Mouse (Mus musculus) urinary bladder, postnatal 4 days (tissue): ENCODE data around the gene Tmem238l.
A peak's percentile ranks its signal among the peaks of the same experiment; 100 is the strongest.

Source experiments
- DNase-seq, 2 experiments: peaks; one replicate each; pipeline ENCODE4 v3.0.0; 2021 to 2022; ENCODE audit warnings: low spot score in 2 of 2

Tmem238l gene

DNA sequence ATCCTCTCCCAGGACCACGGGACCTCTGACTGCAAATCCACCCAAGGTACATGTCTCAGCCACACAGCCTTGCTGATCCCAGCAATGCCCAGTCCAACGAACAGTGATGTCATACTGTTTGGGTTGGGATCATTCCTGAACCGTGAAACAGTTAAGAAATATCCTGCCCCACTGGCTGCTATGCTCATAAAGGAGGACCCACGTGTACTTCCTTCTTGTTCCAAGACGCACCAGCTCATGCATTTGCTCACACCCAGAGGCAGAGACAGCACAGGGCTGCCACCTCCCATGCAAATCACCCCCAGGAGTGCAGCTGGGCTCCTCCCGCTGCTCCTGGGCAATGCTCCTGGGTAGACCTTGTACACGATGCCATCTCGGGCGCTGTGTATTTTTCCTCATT, at the start of gene Tmem238l:
Tmem238l (plus strand) TSS at position 336 of the 400 bp plus-strand sequence.
- DNase-seq, result no peak

DNA sequence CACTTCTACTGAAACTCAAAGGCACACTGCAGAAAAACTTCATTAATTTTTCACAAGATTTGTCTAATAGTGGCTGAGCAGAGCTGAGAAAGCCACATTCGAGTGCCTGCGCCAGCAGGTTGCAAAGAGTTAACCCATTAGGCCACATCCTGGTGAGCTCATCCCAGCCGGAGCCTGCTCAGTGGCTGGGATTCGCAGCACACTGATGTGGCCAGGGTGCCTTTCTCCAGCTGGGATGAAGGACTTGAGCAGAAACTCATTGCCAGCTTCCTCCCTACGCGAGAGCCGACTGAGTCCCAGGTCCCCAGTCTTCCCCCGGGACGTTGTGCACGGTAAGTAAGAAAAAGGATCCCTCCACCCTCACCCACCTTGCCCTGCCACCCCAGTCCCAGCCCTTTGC, 44.6 kb upstream of the Tmem238l start, which contains the start of gene Pirt:
Pirt (plus strand) TSS at position 171 of the 400 bp plus-strand sequence.
- no peak for DNase-seq

DNA sequence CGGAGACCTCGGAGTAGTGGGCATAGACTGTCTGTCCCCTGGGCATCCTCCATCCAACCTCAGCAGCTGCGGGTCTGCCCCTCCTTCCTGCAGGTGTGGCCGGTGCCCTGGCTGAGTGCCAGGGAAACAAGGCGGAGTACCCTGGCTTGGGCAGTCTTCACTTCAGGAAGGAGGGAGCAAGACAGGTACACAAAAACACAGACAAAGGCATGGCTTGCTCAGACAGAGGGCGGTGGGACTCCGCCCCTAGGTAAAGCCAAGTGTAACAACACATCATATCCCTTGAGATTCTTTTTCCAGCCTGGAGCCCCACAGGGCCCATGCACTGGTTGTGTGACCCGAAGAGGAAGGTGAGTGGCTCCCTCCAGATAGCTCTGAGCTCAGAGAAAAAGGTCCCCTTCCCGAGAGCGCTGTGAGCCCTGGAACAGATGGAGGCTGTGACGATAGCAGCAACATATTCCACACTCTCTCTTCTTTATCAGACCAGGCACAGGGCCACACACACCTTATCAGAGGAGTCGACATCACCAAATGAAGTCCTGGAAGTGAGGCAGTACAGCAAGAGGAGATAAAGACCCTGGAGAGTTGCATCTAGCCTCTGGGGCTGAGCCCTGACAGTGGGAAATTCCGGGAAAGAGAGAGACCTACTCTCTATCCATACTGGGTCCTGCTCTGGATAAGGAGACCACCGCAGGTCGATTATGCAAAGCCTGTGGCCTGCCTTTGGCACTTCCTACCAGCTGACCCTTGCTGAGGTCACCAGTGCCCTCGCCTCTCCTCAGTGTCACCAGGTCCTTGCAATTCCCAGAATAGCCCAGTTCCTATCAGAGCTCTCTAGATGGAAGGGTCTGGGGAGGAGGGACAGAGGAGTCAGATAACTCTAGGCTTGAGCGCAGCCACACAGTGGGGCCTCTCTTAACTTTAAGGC, 43.6 kb upstream of the Tmem238l start:
- DNase-seq, result peak in 1 of 2 experiments; percentile 22

DNA sequence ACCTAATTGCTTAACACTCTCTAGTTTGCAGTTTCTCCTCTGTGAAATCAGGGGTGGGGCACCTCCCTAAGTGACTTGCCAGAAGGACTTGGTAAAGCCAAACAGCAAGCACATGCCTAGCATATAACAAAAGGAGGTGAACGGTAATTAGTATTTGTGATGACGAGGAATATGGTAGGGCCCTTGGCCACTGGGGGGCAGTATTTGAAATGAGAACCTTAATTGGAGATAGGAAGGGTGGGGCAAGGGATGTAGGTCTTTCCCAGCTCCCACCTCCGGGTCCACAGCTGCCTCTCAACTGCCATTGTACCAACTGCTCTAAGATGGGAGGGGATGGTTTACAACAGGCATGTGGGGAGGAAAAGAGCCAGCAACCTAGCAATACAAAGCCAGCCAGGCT, 42.2 kb upstream of the Tmem238l start:
- no peak for DNase-seq

DNA sequence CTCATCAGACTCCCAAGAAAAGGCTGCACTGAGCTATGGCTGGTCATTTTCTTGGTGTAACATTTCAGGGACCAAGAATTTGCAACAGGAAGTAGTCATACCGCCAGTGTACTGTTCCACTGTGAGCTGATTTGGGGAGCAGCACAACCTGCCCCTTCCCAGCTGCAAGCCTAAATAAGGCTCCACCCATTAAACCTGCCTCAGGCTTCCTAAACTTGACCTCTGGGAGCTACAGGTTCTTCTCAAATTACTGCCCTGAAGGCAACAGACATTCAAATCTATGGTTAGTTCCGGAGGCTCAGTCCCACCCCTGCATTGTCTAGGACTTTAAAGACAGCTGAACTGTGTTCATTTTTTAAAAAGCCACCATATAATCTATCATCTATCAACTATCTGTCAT, 36.4 kb upstream of the Tmem238l start:
- no peak for DNase-seq

DNA sequence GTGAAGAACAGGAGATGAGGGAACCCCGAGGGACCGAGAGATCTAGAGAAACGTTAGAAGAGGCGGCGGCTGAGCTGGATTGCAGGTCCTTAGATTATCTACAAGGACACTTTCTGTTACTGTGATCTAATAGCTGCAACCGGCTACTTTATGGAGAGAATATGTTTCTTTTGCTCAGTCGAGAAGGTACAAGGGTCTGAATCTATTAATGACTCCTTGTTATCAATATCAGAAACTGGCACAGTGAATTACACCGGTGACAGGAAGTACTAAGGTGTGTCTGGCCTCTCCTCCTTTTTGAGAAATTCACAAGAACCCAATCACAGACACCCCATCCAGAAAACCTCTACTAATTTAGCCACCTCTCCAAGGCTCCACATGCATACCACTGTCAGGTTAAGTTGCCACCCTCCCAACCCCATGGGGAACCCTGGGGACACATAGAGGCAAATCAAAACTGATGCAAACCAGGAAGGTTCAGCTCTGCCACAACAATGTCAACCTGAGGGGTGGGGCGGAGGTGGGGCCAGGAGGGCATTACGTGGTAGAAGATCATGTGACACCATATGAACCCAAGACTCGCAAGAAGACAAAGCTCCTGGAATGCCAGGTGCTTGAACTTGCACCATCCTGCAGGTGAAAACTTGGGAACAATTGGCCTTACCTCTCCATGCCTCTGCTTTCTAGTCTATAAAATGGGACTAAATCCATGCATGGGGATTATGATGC, 32.2 kb upstream of the Tmem238l start:
- no peak for DNase-seq

DNA sequence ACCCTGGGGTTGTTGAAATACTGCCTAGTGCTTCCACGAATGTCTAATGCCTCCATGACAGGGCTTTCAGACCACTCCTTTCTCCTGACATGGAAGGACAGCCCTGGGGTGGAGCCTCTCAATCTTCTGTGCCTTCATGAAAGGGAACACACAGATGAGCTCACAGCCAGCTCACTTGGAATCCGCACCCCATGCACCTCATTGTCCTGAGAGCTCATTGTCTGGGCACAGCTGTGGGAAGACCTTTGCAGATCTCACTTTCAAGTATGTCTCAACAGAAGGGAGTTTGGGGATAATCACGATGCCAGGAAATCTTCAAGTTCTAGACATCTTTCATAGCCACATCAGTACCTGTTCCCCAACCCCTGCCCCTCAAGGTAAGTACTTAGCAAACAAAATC, 28.1 kb upstream of the Tmem238l start:
- DNase-seq, result no peak

DNA sequence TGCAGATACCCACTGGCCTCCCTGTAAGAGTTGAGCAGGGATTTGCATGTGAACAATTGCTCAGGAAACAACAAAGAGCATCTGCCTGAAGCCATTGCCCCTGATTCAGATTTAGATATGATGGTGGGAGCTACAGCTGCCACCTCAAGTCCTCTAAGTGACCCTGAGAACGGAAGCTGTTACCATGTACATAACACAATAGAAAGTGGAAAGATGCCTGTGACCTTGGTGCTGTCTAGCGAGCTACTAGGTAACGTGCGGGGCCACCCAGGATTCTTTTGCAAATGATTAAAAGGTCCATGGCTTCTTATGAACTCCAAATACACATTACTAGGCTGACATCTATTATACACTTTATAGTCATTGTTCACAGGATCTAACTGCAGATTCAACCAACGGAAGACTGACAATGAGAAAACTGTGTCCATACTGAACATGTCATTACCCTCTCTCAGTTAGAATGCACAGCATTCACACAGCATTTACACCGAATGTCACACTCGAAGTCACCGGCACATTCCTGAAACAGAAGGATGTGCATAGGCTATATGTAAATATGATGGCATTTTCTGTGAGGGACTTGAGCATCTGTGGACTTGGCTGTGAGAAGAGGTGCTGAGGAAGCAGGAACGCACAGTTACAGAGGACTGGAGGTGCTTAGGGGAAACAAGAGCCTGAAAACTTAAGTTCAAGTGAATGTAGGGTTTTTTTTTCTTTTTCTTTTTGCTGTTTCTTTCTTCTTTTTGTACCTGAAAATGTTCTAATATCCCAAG, 23.4 kb upstream of the Tmem238l start:
- DNase-seq, result no peak

DNA sequence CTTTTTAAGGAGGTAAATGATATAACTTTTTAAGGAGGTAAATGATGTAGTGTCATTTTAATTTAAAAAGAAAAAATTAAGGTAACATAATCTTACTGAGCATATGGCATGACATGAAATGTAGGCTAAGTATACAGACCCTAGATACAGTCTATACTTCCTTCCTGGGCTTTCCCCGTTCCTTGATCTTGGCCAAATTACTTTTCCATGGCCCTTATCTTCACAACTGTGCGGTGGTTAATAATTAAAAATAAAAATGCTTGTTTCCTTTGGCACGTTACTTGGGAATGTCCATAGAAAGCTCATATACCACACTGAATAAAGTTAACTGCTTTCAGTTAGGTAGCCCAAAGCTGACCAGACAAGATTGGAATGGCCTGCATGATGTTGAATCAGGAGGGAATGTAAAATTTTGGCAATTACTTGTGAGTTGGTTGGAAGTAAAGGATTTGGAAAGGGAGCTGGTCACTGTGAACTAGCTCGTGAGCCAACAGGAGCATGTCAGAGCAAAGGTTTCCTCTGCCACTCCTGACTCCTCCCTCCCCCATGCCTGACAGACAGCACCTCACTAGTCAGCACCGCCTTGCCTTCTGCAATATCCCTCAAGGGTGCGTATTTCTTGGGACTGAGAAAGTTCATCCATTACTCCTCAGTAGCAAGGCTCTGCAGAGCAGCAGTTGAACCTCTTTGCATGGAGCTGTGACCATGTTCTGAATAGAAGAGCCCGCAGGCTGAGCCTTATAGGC, 21.8 kb upstream of the Tmem238l start:
- no peak for DNase-seq

DNA sequence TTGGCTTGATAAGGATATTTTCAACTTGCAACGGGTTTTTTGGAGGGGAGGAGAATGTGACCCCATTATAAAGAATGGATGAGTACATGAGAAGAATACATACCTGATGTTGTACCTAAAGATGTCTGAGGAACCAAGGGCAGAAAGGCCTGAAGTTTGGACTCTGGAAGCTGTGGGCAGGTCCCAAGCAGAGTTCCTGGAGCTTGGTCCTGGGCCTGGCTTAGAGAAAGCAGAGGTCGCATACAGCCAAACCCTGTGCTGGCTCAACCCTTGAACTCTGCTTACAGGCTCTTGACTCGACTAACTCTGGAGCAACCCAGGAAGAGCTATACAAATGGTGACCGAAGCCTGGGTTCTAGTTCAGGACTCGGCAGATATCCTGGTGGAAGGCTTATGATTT, 14.4 kb upstream of the Tmem238l start:
- DNase-seq, result no peak

DNA sequence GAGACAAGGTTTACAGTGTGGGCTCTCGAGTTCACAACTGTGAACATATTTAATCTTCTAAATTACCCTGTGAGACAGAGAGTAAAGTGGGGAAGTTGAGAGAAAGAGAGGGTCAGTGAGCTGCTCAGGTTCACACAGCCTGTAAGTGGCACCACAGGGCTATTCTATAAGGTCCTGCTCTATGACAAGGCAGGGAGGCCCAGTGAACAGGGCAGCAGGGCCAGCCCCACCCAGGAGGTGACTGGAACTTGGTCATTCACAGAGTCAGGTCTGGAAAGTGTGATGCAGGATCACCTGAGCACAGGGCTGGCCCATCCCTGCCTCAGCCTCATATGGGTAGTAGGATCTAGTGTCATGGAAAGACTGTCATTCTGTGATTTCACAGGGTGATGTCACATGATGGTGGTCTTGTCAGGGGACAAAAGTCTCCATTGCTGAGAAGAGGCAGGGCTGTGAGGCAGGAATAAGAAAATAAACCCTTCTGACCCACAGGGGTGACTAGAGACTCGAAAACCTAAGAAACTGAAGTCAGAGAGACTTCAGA, 11.1 kb upstream of the Tmem238l start:
- DNase-seq, result no peak

DNA sequence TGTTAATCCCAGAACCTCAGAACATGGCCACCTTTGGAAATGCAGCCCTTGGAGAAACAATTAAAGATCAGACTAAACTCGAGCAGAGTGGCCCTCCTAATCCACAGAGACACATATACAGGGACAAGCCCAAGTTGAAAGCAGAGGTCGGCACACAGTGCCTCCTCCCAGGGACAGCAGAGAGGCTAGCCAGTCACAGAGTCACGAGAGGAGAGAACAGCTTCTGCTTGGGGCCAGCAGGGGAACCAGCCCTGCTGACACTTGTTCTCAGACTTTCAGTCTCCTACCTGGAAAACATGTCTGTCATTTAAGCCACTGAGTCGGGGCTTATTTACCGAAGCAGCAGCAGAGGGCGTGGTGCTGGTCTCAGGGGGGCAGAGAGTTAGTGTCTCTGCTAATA, 9.9 kb upstream of the Tmem238l start:
- DNase-seq, result no peak

DNA sequence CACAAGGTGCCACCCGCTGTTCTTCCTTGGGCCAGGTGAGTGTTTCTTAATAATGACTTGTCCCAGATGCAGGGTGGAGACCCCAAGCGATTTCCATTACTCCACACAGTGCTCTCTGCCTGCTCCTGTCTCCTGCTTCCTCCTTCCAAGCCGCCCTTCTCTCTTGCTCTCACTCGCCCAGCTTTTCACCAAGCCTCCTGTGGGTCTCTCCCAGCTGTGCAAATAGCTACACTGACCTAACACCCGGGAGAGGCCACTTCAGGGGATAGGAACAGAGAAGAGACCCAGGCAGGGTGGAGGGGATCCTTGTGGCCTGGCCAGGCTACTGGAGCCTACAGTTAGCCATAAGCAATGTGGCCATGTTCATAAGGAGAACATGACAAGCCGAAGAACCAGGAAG, 9.5 kb upstream of the Tmem238l start:
- no peak for DNase-seq

DNA sequence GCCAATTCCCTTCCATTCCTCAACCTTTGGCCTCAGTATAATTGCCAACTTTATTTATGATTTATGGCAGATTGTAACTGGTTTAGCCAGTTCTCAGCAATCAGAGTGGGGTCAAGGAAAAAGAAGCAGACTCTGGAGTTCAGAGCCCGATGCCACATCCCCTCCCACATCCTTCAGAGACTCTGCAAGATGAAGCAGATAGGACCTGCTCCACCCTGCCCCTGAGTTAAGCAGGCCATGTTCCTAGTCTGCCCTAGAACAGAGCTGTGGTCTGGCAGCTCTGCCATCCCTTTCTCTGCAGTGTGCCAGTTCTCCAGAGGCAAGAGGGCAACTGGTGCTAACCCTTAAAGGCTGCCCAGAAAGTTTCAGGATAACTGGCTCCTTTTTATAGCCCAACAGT, 4.4 kb downstream of the Tmem238l start:
- no peak for DNase-seq

DNA sequence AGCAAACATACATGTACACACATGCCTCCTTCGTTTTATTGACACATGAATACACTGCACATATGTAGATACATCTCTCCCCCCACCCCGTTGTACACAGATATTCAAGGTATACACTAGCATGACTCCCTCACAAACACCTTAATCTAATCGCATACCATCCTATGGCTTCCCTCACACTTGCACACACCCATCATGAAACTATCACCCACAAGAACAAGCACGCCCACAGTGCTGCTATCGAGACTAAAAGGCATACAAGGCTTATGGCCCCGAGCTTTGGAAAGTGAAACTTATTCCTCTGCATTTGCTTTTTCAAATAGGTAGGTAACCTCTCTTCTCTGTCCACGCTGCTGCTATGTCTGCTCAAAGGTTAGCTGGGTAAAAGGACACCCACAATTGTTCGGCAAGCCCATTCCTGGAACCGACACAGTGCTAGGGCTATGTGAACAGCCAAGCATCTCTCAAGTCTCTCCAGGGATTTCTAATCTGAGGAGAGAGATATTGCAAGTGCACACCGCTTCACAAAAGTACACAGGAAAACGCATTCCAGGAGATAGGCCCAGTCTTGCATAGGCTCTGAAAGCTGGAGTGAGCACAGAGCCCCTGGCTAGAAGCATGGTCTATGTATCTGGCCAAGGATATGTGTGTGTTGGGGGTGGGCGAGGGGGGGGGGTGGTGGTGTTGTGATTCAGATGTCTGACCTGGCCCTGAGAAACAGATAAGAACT, 5.2 kb downstream of the Tmem238l start:
- DNase-seq, result no peak

DNA sequence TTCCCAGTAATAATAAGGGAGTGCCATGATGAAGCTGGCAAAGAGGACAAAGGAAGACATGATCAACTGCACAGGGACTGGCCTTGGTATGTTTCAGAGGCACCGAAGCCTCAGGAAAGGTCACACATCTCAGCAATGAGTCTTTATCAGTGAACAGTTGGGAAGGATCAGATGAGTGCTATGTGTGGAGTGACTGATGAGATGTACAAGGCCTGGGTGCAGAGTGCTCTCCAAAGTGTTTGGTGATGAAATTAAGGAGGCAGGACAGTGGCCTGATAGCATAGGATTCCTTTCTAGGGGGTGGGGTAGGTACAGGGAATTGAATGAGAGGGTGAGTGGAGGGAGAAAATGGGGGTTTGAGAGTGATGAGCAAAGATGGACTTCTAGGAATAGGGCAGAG, 7.0 kb downstream of the Tmem238l start:
- DNase-seq, result no peak

DNA sequence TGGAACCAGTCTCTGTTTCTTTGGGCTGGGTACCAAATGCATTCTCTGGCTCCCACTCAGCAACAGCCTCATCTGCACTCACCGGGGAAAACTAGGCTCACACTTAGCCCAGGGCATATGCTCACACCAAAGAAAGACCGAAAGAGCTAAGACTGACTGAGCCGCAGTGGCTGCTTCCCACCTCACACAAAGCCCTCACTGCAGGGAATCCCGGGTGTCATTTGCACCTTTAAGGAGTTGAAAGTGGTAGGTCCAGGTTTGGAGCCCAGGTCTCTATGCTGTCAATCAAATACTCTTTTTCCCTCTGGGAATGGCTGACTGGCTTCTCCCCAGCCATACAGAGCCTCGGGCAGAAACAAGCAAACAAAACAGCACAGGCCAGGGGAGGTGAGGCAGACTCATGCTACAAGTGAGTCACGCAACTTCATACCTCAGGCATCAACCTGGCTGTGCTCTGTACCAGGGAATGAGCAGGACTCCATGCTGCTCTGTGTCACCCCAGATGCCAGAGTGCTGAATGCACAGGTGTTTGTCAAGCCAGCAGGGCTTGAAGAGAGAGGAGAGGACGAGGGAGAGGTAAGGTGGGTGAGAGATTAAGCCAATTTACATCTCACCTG, 10.2 kb downstream of the Tmem238l start:
- DNase-seq, result no peak

DNA sequence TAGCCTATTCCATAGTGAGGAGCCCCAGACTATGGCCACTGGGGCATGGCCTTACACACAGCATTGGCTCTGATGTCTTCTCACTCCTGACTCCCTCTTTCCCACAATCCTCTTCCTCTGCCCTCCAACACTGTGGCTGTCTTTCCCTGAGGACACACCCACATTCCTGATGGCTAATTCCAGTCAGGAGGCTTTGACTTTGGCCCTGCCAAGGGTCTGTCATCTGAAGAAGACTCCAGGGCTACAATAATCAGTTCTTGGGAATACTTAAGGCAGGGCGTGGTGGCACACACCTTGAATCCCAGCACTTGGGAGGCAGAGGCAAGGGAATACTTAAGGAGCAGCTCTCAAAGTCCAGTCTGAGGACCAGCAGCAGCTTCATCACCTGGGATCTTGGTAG, 12.1 kb downstream of the Tmem238l start:
- DNase-seq, result no peak

DNA sequence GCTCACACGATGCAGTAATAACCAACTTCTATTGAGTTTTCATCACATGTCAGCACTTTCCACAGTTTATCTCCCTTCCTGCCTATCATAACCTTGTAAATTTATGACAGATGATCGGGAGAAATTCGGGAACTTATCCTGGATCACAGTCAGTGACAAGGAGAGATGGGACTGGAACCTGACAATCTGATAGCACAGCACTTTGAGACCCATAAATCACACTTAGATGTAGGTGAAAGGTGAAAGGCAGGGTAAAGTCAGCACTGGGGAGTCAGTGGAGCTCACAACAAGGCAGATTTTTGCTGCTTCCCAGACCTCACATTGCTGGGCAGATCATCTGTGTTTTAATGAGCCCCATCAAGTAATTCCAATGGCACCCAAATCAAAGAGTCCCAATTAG, 17.1 kb downstream of the Tmem238l start:
- no peak for DNase-seq
